Mouse (Mus musculus) left cerebral cortex, adult 18-20 months (tissue): Measurements from ENCODE around the gene Cyp19a1. TPM values are rescaled to one million over a fixed set of nuclear protein-coding genes. Genes with fewer than 3 reads are reported as not detected.

Experiments
- DNase-seq, 2 experiments: peaks; one replicate each; pipeline ENCODE4 v3.0.0; 2021 to 2022; ENCODE audit warnings: low spot score in 2 of 2, mixed read lengths in 1 of 2
- total RNA-seq, 2 experiments: library from RNA; stranded (reverse); gene quantifications; 2 replicates each; pipeline ENCODE4 v1.2.3; 2021

The Cyp19a1 gene
- total RNA-seq, 2 experiments from 2014 or later = 0.19 TPM; not detected in 1

GRCm38 (mm10) chr9:54180216-54180615, 87.7 kb downstream of the Cyp19a1 start:
- no peak for DNase-seq

GRCm38 (mm10) chr9:54169489-54169888, 98.4 kb downstream of the Cyp19a1 start:
- DNase-seq = peak; percentile 6 to 26

- DNase-seq = no peak
Observed at GRCm38 (mm10) chr9:54168425-54168824, 99.5 kb downstream of the Cyp19a1 start.

- no peak for DNase-seq
Observed at GRCm38 (mm10) chr9:54163117-54163516, 104.8 kb downstream of the Cyp19a1 start.

- no peak for DNase-seq
Observed at GRCm38 (mm10) chr9:54153679-54154078, 114.2 kb downstream of the Cyp19a1 start.

- DNase-seq = no peak
Observed at GRCm38 (mm10) chr9:54139191-54139590, 128.7 kb downstream of the Cyp19a1 start.

Other genes with a start within 250 kb of the Cyp19a1 start
- gene Tnfaip8l3, start 199.7 kb downstream of the Cyp19a1 start, total RNA-seq = 10 to 100 TPM in 1 of 2 experiments, 1 to 10 TPM in 1; 9.1 to 11.7 TPM
- under 1 TPM; 0.73 to 0.81 TPM for gene Gldn, start 18.4 kb upstream of the Cyp19a1 start, total RNA-seq
- 100 to 1,000 TPM; 198 to 199 TPM for gene Dmxl2, start 233.5 kb upstream of the Cyp19a1 start, total RNA-seq